20 mouse cellular contexts compared by ENCODE assay signal in the genomic region with DNA sequence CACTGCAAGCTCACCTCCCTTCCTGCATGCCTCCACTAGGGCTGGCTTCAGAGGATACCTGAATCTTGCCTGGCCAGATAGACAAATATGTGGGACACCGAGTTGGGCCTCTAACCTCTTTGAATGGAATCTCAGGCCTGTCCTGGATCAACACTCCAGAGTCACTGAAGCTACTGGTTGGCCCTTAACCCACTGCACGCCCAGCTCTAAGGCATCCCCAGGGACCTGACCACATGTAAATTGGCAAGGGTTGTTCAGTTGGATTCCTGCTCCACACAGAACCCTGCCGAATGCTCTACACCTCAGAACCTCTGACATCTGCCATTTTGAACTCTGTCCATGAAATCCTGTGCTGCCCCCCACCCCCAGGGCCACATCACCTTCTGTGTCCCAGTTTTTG. TPM values are rescaled to one million over a fixed set of nuclear protein-coding genes. Genes with fewer than 3 reads are reported as not detected.
DNase-seq lines count a peak whose midpoint lies in the region; ATAC-seq and TF ChIP-seq lines count a peak whose summit lies in the region.
"Had no signal": no experiment of that assay in that cellular context is flagged by ENCODE, and none has a peak within 500 bp of the region (broad histone marks: within the 10 kb centered on the region; RNA-seq: fewer than 3 reads in every experiment).

No protein-coding gene starts in this region.

- no peak for ATAC-seq in heart, embryonic 13.5 days (ENCODE audit: extremely low read depth, insufficient number of reproducible peaks, low FRiP score, low TSS enrichment)
- no peak for ATAC-seq in lung, embryonic 14.5 days (ENCODE audit: insufficient read depth)
- no peak for ATAC-seq in stomach, embryonic 15.5 days (ENCODE audit: insufficient read depth, low FRiP score, low read depth)
- no peak for ATAC-seq in neural tube, embryonic 15.5 days (ENCODE audit: low FRiP score)
- ATAC-seq: forebrain, embryonic 14.5 days had no signal

- peak overlapping the region; percentile 43 for H3K27ac ChIP-seq in heart, embryonic 13.5 days (replicated peaks)
- H3K27ac ChIP-seq in lung, embryonic 14.5 days (ENCODE audit: low read depth) = peak overlapping the region; percentile 48
- peak overlapping the region; percentile 56 for H3K27ac ChIP-seq in brown adipose tissue, adult 24 weeks (replicated peaks; ENCODE audit: low read depth, low read length)
- H3K27ac ChIP-seq in stomach, embryonic 15.5 days = peak overlapping the region; percentile 46
- no peak overlapping the region for H3K27ac ChIP-seq in neural tube, embryonic 15.5 days (replicated peaks)
- H3K27ac ChIP-seq: hindbrain, embryonic 13.5 days; macrophage had no signal

- no peak overlapping the region for H3K4me2 ChIP-seq in heart, embryonic 13.5 days
- no peak overlapping the region for H3K4me2 ChIP-seq in lung, embryonic 14.5 days
- no peak overlapping the region for H3K4me2 ChIP-seq in stomach, embryonic 15.5 days
- no peak overlapping the region for H3K4me2 ChIP-seq in neural tube, embryonic 15.5 days
- H3K4me2 ChIP-seq: embryonic facial prominence, embryonic 13.5 days; hindbrain, embryonic 13.5 days had no signal

- no peak overlapping the region for H3K9ac ChIP-seq in heart, embryonic 13.5 days
- no peak overlapping the region for H3K9ac ChIP-seq in lung, embryonic 14.5 days
- no peak overlapping the region for H3K9ac ChIP-seq in stomach, embryonic 15.5 days
- no peak overlapping the region for H3K9ac ChIP-seq in neural tube, embryonic 15.5 days (replicated peaks)
- H3K9ac ChIP-seq: embryonic facial prominence, embryonic 13.5 days; hindbrain, embryonic 13.5 days had no signal

- H3K27me3 ChIP-seq in heart, embryonic 13.5 days (replicated peaks) = no peaks in the 10 kb centered on the region
- H3K27me3 ChIP-seq in lung, embryonic 14.5 days (ENCODE audit: insufficient read depth, low read length) = no peaks in the 10 kb centered on the region
- no peaks in the 10 kb centered on the region for H3K27me3 ChIP-seq in stomach, embryonic 15.5 days (replicated peaks)
- H3K27me3 ChIP-seq in neural tube, embryonic 15.5 days (replicated peaks) = no peaks in the 10 kb centered on the region
- H3K27me3 ChIP-seq: embryonic facial prominence, embryonic 13.5 days; hindbrain, embryonic 13.5 days had no signal

- no peak for TF ChIP-seq CTCF in lung, embryonic 14.5 days (IDR thresholded peaks at IDR 0.05; ENCODE audit: low read depth)

- DNase-seq in heart, adult 18-20 months = no peak
- DNase-seq in lung, embryonic 14.5 days = no peak
- DNase-seq in lung, postnatal 10 days = no peak
- DNase-seq: cerebellum, postnatal 25 days; gastrocnemius, postnatal 25 days; right cerebral cortex, adult 18-20 months had no signal

- H3K4me3 ChIP-seq in heart, embryonic 13.5 days = no peak overlapping the region
- no peak overlapping the region for H3K4me3 ChIP-seq in lung, embryonic 14.5 days (ENCODE audit: low read depth, low read length)
- H3K4me3 ChIP-seq in brown adipose tissue, adult 24 weeks (ENCODE audit: insufficient read depth, low read depth, low read length) = no peak overlapping the region
- no peak overlapping the region for H3K4me3 ChIP-seq in stomach, embryonic 15.5 days (replicated peaks)
- no peak overlapping the region for H3K4me3 ChIP-seq in neural tube, embryonic 15.5 days (replicated peaks)
- H3K4me3 ChIP-seq: embryonic facial prominence, embryonic 13.5 days; hindbrain, embryonic 13.5 days had no signal

- H3K4me1 ChIP-seq in heart, embryonic 13.5 days = peaks cover 50% of the 10 kb centered on the region
- H3K4me1 ChIP-seq in lung, embryonic 14.5 days (ENCODE audit: insufficient read depth) = peaks cover 32% of the 10 kb centered on the region
- peaks cover 32% of the 10 kb centered on the region for H3K4me1 ChIP-seq in brown adipose tissue, adult 24 weeks (ENCODE audit: control insufficient read depth, insufficient read depth, insufficient read length, low read length)
- peaks cover 29% of the 10 kb centered on the region for H3K4me1 ChIP-seq in stomach, embryonic 15.5 days
- H3K4me1 ChIP-seq in neural tube, embryonic 15.5 days = peaks cover 17% of the 10 kb centered on the region

- no peaks in the 10 kb centered on the region for H3K9me3 ChIP-seq in heart, embryonic 13.5 days
- H3K9me3 ChIP-seq in lung, embryonic 14.5 days (ENCODE audit: low read depth, low read length) = no peaks in the 10 kb centered on the region
- H3K9me3 ChIP-seq in stomach, embryonic 15.5 days = no peaks in the 10 kb centered on the region
- H3K9me3 ChIP-seq in neural tube, embryonic 15.5 days (replicated peaks) = no peaks in the 10 kb centered on the region
- H3K9me3 ChIP-seq: embryonic facial prominence, embryonic 13.5 days; hindbrain, embryonic 13.5 days had no signal

- 54% methylated on average over 3 of the region's 3 CpGs for WGBS in heart, embryonic 13.5 days
- 45% methylated on average over 3 of the region's 3 CpGs for WGBS in lung, embryonic 14.5 days
- 63% methylated on average over 3 of the region's 3 CpGs for WGBS in stomach, embryonic 15.5 days
- 72% methylated on average over 3 of the region's 3 CpGs for WGBS in neural tube, embryonic 15.5 days

- H3K36me3 ChIP-seq in heart, embryonic 13.5 days = no peaks in the 10 kb centered on the region
- no peaks in the 10 kb centered on the region for H3K36me3 ChIP-seq in lung, embryonic 14.5 days (ENCODE audit: insufficient read depth)
- H3K36me3 ChIP-seq in stomach, embryonic 15.5 days = no peaks in the 10 kb centered on the region
- H3K36me3 ChIP-seq in neural tube, embryonic 15.5 days = no peaks in the 10 kb centered on the region
- H3K36me3 ChIP-seq: embryonic facial prominence, embryonic 13.5 days; hindbrain, embryonic 13.5 days had no signal

RNA-seq across cellular contexts. Expression of a gene that starts 24.6 kb away (rescaled TPM):
- polyA plus RNA-seq in heart, embryonic 13.5 days (2015; fragmentation: Nextera tagmentation; extraction: Ambion mirVana) = 12.4 and 12.5 TPM in 2 replicates
- 10 to 100 TPM; 16.9 to 17.8 TPM for total RNA-seq in heart, adult 18-20 months (2021)
- 28.9 and 29.0 TPM in 2 replicates for polyA plus RNA-seq in lung, embryonic 14.5 days (2014; fragmentation: Nextera tagmentation; extraction: Ambion mirVana)
- polyA plus RNA-seq in brown adipose tissue, adult 24 weeks (2012; ENCODE audit: insufficient read depth, insufficient read length, missing spikeins) = 4.5 and 5.9 TPM in 2 replicates
- 22.8 and 22.9 TPM in 2 replicates for polyA plus RNA-seq in stomach, embryonic 15.5 days (2015; fragmentation: Nextera tagmentation; extraction: Ambion mirVana)
- 32.1 and 33.5 TPM in 2 replicates for polyA plus RNA-seq in neural tube, embryonic 15.5 days (2015; fragmentation: Nextera tagmentation; extraction: Ambion mirVana)

RNA-seq across cellular contexts. Expression of a gene that starts 34.3 kb away (rescaled TPM):
- 1,511 and 1,650 TPM in 2 replicates for polyA plus RNA-seq in heart, embryonic 13.5 days (2015; fragmentation: Nextera tagmentation; extraction: Ambion mirVana)
- 1,000 to 10,000 TPM; 1,322 to 1,486 TPM for total RNA-seq in heart, adult 18-20 months (2021)
- polyA plus RNA-seq in lung, embryonic 14.5 days (2014; fragmentation: Nextera tagmentation; extraction: Ambion mirVana) = 647 and 712 TPM in 2 replicates
- polyA plus RNA-seq in brown adipose tissue, adult 24 weeks (2012; ENCODE audit: insufficient read depth, insufficient read length, missing spikeins) = 2,071 and 2,182 TPM in 2 replicates
- polyA plus RNA-seq in stomach, embryonic 15.5 days (2015; fragmentation: Nextera tagmentation; extraction: Ambion mirVana) = 711 and 748 TPM in 2 replicates
- polyA plus RNA-seq in neural tube, embryonic 15.5 days (2015; fragmentation: Nextera tagmentation; extraction: Ambion mirVana) = 809 and 987 TPM in 2 replicates

RNA-seq across cellular contexts. Expression of a gene that starts 38.8 kb away (rescaled TPM):
- 0.07 and 0.19 TPM in 2 replicates for polyA plus RNA-seq in heart, embryonic 13.5 days (2015; fragmentation: Nextera tagmentation; extraction: Ambion mirVana)
- under 1 TPM; 0.22 to 0.54 TPM for total RNA-seq in heart, adult 18-20 months (2021)
- 0.15 and 0.18 TPM in 2 replicates for polyA plus RNA-seq in lung, embryonic 14.5 days (2014; fragmentation: Nextera tagmentation; extraction: Ambion mirVana)
- polyA plus RNA-seq in brown adipose tissue, adult 24 weeks (2012; ENCODE audit: insufficient read depth, insufficient read length, missing spikeins) = not detected in 2 replicates
- polyA plus RNA-seq in stomach, embryonic 15.5 days (2015; fragmentation: Nextera tagmentation; extraction: Ambion mirVana) = 0.23 and 0.27 TPM in 2 replicates
- polyA plus RNA-seq in neural tube, embryonic 15.5 days (2015; fragmentation: Nextera tagmentation; extraction: Ambion mirVana) = 0.18 and 0.37 TPM in 2 replicates
- polyA plus RNA-seq: kidney, adult 2 months; macrophage; spleen, adult 2 months had no signal

RNA-seq across cellular contexts. Expression of a gene that starts 48.6 kb away (rescaled TPM):
- 0.59 and 0.95 TPM in 2 replicates for polyA plus RNA-seq in heart, embryonic 13.5 days (2015; fragmentation: Nextera tagmentation; extraction: Ambion mirVana)
- under 1 TPM; 0.30 to 0.49 TPM for total RNA-seq in heart, adult 18-20 months (2021)
- not detected in 2 replicates for polyA plus RNA-seq in lung, embryonic 14.5 days (2014; fragmentation: Nextera tagmentation; extraction: Ambion mirVana)
- not detected in 2 replicates for polyA plus RNA-seq in brown adipose tissue, adult 24 weeks (2012; ENCODE audit: insufficient read depth, insufficient read length, missing spikeins)
- not detected in 2 replicates for polyA plus RNA-seq in stomach, embryonic 15.5 days (2015; fragmentation: Nextera tagmentation; extraction: Ambion mirVana)
- not detected in 2 replicates for polyA plus RNA-seq in neural tube, embryonic 15.5 days (2015; fragmentation: Nextera tagmentation; extraction: Ambion mirVana)
- total RNA-seq: adrenal gland, adult 8-10 months; gastrocnemius, postnatal 25 days; layer of hippocampus, postnatal 25 days had no signal
- polyA plus RNA-seq: embryonic facial prominence, embryonic 13.5 days; forebrain, embryonic 14.5 days; hindbrain, embryonic 13.5 days; kidney, adult 2 months; limb, embryonic 14.5 days; macrophage; neural tube, embryonic 14.5 days; spleen, adult 2 months had no signal
